Mouse (Mus musculus) frontal cortex, postnatal 25 days (tissue): ENCODE data around the gene Rasa3.

Experiments
- DNase-seq, 2 experiments: peaks; one replicate each; pipeline ENCODE4 v3.0.0; 2022; ENCODE audit warnings: low spot score in 2 of 2

Gene Rasa3

GRCm38 (mm10) chr8:13620226-13620920, 57.0 kb downstream of the Rasa3 start:
- DNase-seq = no peak

DNA sequence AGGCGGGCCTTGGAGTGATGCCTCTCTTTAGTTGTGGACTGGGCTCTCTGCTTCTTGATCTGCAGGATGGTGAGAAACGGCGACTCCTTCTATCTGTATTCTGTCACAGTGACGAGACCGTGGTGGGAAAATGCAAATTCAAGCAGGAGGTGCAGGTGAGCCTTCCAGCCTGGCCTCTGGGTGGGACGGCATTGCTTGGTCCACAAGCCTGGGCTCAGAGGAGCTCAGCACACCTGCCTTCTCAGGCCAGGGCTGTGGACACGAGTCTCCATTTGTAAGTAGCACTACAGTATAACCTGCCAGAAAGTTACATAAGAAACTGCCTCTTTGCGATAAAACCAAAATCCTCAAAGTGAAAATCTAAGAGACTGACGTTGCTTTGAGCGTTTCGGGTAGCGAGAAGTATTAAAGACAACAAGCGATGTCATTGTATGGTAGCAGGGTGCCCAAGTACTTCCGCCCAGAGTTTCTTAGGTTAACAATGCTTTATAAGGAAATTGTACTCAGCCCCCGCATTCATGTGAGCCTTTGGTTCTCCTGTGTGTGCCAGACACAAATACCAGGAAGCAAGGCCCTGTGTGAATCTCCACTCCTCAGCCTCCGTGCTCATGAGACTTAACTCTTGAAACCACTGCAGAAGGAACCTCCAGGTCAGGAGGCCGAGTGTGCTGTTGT, 60.4 kb downstream of the Rasa3 start:
- no peak for DNase-seq

GRCm38 (mm10) chr8:13614924-13615391, 62.4 kb downstream of the Rasa3 start:
- no peak for DNase-seq

GRCm38 (mm10) chr8:13614136-13614535, 63.3 kb downstream of the Rasa3 start:
- DNase-seq = no peak

DNA sequence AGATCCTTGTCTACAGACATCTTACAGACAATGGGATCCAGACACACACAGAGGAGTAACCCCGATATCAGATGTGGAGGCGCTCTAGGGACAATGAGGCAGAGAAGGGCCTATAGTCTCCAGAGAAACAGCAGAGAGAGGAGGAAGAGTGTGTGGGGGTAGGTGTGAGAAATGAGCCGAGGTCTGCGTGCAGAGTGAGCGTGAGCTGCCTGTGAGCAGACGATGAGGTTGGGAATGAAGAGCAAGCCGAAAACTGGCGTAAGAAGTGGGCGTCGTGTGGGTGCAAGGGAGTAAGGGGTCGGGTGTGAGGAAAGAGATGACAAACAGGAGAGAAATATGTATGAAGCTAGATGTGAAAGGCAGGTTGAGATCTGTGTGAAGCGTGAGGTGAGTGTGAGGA, 65.7 kb downstream of the Rasa3 start:
- no peak for DNase-seq

- DNase-seq = no peak
Observed at GRCm38 (mm10) chr8:13609971-13610370, 67.4 kb downstream of the Rasa3 start.

- no peak for DNase-seq
Observed at GRCm38 (mm10) chr8:13608946-13609345, 68.5 kb downstream of the Rasa3 start.

DNA sequence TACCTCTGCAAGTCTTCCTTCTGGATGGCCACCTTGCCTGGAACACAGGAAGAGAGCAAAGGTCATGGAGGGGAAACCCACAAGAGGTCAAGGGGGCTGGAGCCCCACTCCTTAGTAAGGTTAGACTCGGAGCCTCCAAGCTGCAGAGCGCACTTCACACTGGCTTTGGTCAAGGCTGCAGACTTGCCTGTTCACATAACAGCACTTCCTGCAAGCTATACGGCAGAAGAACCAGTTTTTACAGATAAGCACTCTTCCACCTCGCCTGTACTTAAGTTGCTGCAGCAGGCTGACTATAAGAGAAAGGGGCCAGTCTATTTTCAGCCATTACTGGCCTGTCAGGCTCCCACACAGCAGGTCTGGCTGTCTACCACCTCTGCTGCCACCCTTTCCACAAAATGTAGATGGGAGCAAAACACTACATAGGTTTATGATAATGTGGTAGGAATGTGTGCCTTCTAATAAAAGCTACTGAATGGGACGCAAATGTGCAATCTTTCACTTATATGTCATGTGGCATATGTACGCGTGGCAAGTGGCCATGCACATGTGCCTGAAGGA, 71.4 kb downstream of the Rasa3 start:
- DNase-seq = no peak

DNA sequence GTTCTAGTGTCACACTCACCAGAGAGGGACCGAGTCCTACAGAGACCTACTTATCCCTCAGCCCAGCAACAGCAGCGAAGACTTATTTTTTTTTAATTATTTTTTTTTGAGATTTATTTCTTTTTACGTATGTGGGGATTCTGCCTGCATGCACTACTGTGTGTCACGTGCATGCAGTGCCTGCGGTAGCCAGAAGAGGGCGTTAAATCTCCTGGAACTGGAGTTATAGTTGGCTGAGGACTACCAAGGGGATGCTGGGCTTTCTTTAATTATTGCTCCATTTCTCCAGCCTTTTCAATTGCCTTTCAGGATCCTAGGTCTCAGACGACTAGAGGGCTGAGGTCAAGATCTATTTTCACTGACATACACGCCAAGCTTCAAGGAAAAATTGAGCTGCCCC, 74.8 kb downstream of the Rasa3 start:
- DNase-seq = no peak

DNA sequence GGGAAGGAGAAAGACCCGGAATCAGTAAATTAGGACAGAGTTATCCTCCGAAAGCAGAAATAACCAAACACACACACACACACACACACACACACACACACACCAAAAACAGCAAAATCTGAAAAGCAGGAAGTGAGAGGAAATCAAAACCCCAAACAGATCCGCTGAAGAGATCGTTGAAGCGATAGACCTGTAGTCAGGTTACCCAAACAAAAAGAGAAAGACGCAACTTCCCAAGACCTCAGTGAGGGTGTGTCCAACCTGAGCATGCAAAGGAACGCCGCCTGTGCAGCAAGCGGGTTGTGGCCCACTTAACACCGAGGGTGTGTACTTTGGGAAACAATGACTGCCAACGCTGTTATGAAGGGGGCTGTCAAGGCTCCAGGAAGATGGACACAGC, 76.2 kb downstream of the Rasa3 start:
- DNase-seq = no peak

- no peak for DNase-seq
Observed at GRCm38 (mm10) chr8:13600716-13601115, 76.7 kb downstream of the Rasa3 start.

DNA sequence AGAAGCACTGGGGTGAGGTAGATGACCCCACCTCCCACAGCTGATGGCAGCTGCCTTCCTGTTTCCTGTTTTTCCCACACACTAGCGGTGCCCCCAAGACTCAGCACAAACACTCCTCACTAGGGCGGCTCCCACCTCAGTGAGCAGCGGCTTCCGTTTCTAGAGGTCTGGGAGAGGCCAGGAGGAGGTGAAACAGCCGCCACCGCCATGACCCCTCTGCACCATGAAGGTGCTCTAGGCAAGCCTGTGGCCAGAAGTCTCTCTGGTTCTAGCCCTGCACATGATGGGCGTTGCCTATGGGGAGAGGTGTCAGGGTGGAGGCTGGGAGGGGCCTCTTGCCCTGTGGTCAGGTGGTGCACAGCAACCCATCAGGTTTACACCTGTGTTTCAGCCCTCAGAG, 77.2 kb downstream of the Rasa3 start:
- DNase-seq = no peak

DNA sequence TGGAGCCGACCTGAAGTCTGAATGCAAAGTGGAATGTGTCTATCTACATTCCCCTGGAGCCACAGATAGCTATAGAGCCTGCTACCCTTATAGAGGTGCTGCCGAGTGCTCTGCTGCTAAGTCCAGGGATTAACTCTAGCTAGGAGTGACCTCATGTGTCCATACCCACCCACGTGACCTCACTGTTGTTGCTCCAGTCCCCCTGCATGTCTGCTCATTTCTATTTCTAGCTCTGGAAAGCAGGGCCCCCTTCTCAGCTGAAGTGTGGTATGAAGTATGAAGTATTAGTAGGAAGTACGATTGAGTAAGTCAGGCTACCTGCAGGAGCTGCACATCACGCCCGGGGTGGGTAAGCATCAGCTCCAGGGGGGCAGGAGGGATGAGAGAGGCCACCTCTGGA, 79.6 kb downstream of the Rasa3 start:
- DNase-seq = no peak

- no peak for DNase-seq
Observed at GRCm38 (mm10) chr8:13595861-13596260, 81.5 kb downstream of the Rasa3 start.

- DNase-seq = no peak
Observed at GRCm38 (mm10) chr8:13594884-13595323, 82.5 kb downstream of the Rasa3 start.

GRCm38 (mm10) chr8:13593340-13593739, 84.1 kb downstream of the Rasa3 start:
- no peak for DNase-seq

- DNase-seq = no peak
Observed at GRCm38 (mm10) chr8:13591246-13591645, 86.2 kb downstream of the Rasa3 start.

DNA sequence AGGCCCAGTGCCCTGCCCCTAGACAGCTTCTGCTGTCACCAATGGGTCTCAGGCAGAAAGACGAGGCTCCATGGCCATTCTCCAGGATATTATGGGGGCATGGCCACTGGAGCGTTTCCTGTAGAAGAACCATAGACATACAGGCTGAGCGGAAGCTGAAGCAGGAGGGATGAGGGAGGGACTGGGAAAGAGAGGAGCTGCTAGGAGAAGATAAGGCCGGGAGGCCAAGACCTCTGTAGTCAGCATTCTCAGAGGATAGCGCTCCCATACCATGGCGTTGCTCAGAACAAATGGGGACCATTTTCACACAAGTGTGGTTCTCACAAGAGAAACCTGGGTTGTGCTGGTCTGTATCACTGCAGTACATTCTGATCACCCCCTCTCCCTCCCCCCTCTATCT, 88.3 kb downstream of the Rasa3 start:
- no peak for DNase-seq

GRCm38 (mm10) chr8:13584652-13585051, 92.8 kb downstream of the Rasa3 start:
- DNase-seq = no peak

- no peak for DNase-seq
Observed at GRCm38 (mm10) chr8:13577869-13578268, 99.5 kb downstream of the Rasa3 start.

DNA sequence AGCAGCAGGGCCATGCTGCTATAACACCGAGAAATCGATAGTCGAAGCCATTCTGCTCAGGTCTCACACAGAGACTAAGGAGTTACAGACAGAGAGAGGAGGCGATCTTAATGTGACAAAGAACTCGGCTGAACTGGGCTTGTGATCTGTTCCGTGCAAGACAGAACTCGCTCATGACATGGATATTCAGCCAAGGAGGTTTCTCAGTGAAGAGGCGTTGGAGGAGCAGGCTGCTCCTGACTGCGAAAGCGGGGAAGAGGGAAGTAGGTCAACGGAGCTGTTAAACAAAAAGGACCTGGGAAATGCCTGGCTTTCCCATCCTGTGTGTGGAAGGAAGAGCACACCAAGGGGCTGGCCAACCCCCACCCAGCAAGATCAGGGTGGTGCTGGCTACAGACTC, 105.4 kb downstream of the Rasa3 start:
- no peak for DNase-seq

GRCm38 (mm10) chr8:13562118-13562517, 115.3 kb downstream of the Rasa3 start, which contains the start of gene 1700029H14Rik:
TSS of gene 1700029H14Rik (minus strand) at chr8:13562461.
- DNase-seq = no peak

GRCm38 (mm10) chr8:13557526-13557925, 119.9 kb downstream of the Rasa3 start:
- no peak for DNase-seq
